Mouse (Mus musculus) heart, adult 2 months (tissue): ENCODE results near the gene Ndufv3. TPM values are rescaled to one million over a fixed set of nuclear protein-coding genes. Genes with fewer than 3 reads are reported as not detected.

ENCODE experiments used
- DNase-seq, 2 experiments: peaks; one replicate each; pipeline ENCODE4 v3.0.0; 2021
- H3K27ac ChIP-seq: fragments of 200-600 bp; 2 replicates; pipeline ENCODE4 v1.8.1; 2022
- H3K27me3 ChIP-seq: fragments of 200-500 bp; 2 replicates; pipeline ENCODE4 v1.6.1; 2012; ENCODE audit warnings: mild to moderate bottlenecking, low read length, inconsistent platforms, mixed read lengths; ENCODE audit not compliant: control insufficient read depth, insufficient read depth
- H3K36me3 ChIP-seq: fragments of 200-500 bp; 2 replicates; pipeline ENCODE4 v1.6.1; 2012; ENCODE audit warnings: low read length, inconsistent platforms; ENCODE audit not compliant: control insufficient read depth, insufficient read depth
- H3K4me1 ChIP-seq: fragments of 200-500 bp; 2 replicates; pipeline ENCODE4 v1.6.1; 2011; ENCODE audit warnings: low read length; ENCODE audit not compliant: control insufficient read depth, insufficient read depth
- H3K4me3 ChIP-seq: fragments of 200-600 bp; 2 replicates; pipeline ENCODE4 v1.8.1; 2022
- H3K79me2 ChIP-seq: fragments of 200-500 bp; replicated peaks from 2 replicates; pipeline ENCODE4 v1.6.1; 2012; ENCODE audit warnings: mild to moderate bottlenecking, inconsistent platforms, low read length, moderate library complexity, mixed read lengths; ENCODE audit not compliant: control insufficient read depth, insufficient read depth
- H3K9ac ChIP-seq: fragments of 200-500 bp; 2 replicates; pipeline ENCODE4 v1.6.1; 2012; ENCODE audit warnings: low read depth, mild to moderate bottlenecking, control low read depth, inconsistent platforms, low read length, mixed read lengths
- CTCF ChIP-seq: fragments of 200-600 bp; IDR thresholded peaks from 2 replicates; pipeline ENCODE4 v1.8.1; 2022; ENCODE audit warnings: antibody characterized with exemption, mild to moderate bottlenecking, moderate library complexity
- EP300 ChIP-seq: fragments of 200-500 bp; IDR thresholded peaks from 2 replicates; pipeline ENCODE4 v1.6.1; 2011; ENCODE audit warnings: low read depth, low read length, control low read depth; ENCODE audit not compliant: insufficient read depth
- POLR2A ChIP-seq: fragments of 200-500 bp; IDR thresholded peaks from 2 replicates; pipeline ENCODE4 v1.6.1; 2011; ENCODE audit warnings: mild to moderate bottlenecking, low read depth, low read length, control low read depth; ENCODE audit not compliant: insufficient read depth
- WGBS: fragments of 180-500 bp; shearing (Covaris S2); methylation state at CpG from one replicate; pipeline ENCODE4 v1.1.7; 2018; 5-methylcytosine and 5-hydroxymethylcytosine counted together
- intact Hi-C: fragments of 180-260 bp; cut with DNase I; formaldehyde crosslinking; loops from one replicate; pipeline ENCODE4 v1.15.1; 2025
- polyA plus RNA-seq: library from polyadenylated mRNA; depleted of rRNA; stranded (reverse); fragments of >200 nt; gene quantifications from 2 replicates; pipeline ENCODE4 v1.2.3, GENCODE M21; 2012
- total RNA-seq, 2 experiments: library from RNA; stranded (reverse); gene quantifications; 2 replicates each; pipeline ENCODE4 v1.2.3; 2021

The Ndufv3 gene
- total and polyA plus RNA-seq, 3 experiments, result 764 to 1,509 (median 1,326) TPM

- no peak for TF ChIP-seq EP300
- no peak for TF ChIP-seq CTCF
- TF ChIP-seq POLR2A, result no peak
- H3K79me2 ChIP-seq, result peaks cover 1% of the 10 kb centered on the region; the same call in 1 of the 2 replicates
- peaks cover 8% of the 10 kb centered on the region for H3K36me3 ChIP-seq
- intact Hi-C loops, result no loop called here
- H3K27me3 ChIP-seq, result no peaks in the 10 kb centered on the region
- H3K27ac ChIP-seq, result peak overlapping the region; percentile 81
- no peak for DNase-seq
- H3K4me1 ChIP-seq, result peaks cover 5% of the 10 kb centered on the region
- WGBS, result 3% methylated on average over 7 of the region's 7 CpGs
- H3K4me3 ChIP-seq, result peak overlapping the region; percentile 96
- no peak overlapping the region for H3K9ac ChIP-seq
Observed at GRCm38 (mm10) chr17:31519344-31519945, 470 bp upstream of the Ndufv3 start.

GRCm38 (mm10) chr17:31520895-31521294 lies 980 bp downstream of the Ndufv3 start:
- peaks cover 2% of the 10 kb centered on the region; the same call in 1 of the 2 replicates for H3K79me2 ChIP-seq
- H3K4me3 ChIP-seq, result peak overlapping the region; percentile 96
- intact Hi-C loops, result loop anchor here (2.0 kb wide), 1 partner anchor 42 kb away; no protein-coding TSS in a partner anchor
- H3K4me1 ChIP-seq, result peaks cover 5% of the 10 kb centered on the region
- peak overlapping the region; percentile 85 for H3K27ac ChIP-seq
- H3K9ac ChIP-seq, result no peak overlapping the region
- H3K27me3 ChIP-seq, result no peaks in the 10 kb centered on the region
- DNase-seq, result peak; percentile 66 to 77
- 10% methylated on average over 3 of the region's 3 CpGs for WGBS
- peaks cover 8% of the 10 kb centered on the region for H3K36me3 ChIP-seq
- TF ChIP-seq POLR2A (no peak), CTCF (no peak), EP300 (no peak)

GRCm38 (mm10) chr17:31521948-31522347 lies 2.0 kb downstream of the Ndufv3 start:
- 74% methylated on average over 6 of the region's 6 CpGs for WGBS
- Histone ChIP-seq H3K27me3 (no peaks in the 10 kb centered on the region), H3K79me2 (peaks cover 2% of the 10 kb centered on the region; the same call in 1 of the 2 replicates), H3K36me3 (peaks cover 8% of the 10 kb centered on the region), H3K9ac (no peak overlapping the region), H3K27ac (no peak overlapping the region), H3K4me1 (peaks cover 5% of the 10 kb centered on the region), H3K4me3 (no peak overlapping the region)
- no peak for DNase-seq
- TF ChIP-seq POLR2A (no peak), EP300 (no peak), CTCF (no peak)
- intact Hi-C loops, result loop anchor here (2.0 kb wide), 1 partner anchor 41 kb away; no protein-coding TSS in a partner anchor

- no peak overlapping the region for H3K4me3 ChIP-seq
- H3K27ac ChIP-seq, result no peak overlapping the region
- 87% methylated on average over 4 of the region's 4 CpGs for WGBS
- no peak overlapping the region for H3K9ac ChIP-seq
- H3K79me2 ChIP-seq, result peaks cover 2% of the 10 kb centered on the region; the same call in 1 of the 2 replicates
- no peak for TF ChIP-seq EP300
- no peak for TF ChIP-seq CTCF
- no peak for TF ChIP-seq POLR2A
- peaks cover 5% of the 10 kb centered on the region for H3K4me1 ChIP-seq
- H3K36me3 ChIP-seq, result peaks cover 8% of the 10 kb centered on the region
- no peak for DNase-seq
- no peaks in the 10 kb centered on the region for H3K27me3 ChIP-seq
- intact Hi-C loops, result loop anchor here (5.0 kb wide), 1 partner anchor 132 kb away; the partner anchor contains the start of gene U2af1
Observed at GRCm38 (mm10) chr17:31525114-31525513, 5.2 kb downstream of the Ndufv3 start.

- whole genome bisulfite sequencing, result 98% methylated on average over 3 of the region's 3 CpGs
- H3K36me3 ChIP-seq, result peaks cover 8% of the 10 kb centered on the region
Observed at GRCm38 (mm10) chr17:31525816-31526215, 5.9 kb downstream of the Ndufv3 start.

GRCm38 (mm10) chr17:31529314-31529713 lies 9.4 kb downstream of the Ndufv3 start:
- no peaks in the 10 kb centered on the region for H3K27me3 ChIP-seq
- H3K27ac ChIP-seq, result no peak overlapping the region
- TF ChIP-seq EP300 (no peak), CTCF (peak; percentile 50), POLR2A (no peak)
- no peak overlapping the region for H3K9ac ChIP-seq
- no peak overlapping the region for H3K4me3 ChIP-seq
- 0 out of 2 replicates have a peak, but pooled peaks cover 1% of the 10 kb centered on the region for H3K79me2 ChIP-seq
- intact Hi-C loops, result loop anchor here (5.0 kb wide), 1 partner anchor 128 kb away; the partner anchor contains the start of gene U2af1
- 53% methylated on average over 15 of the region's 15 CpGs for WGBS
- H3K4me1 ChIP-seq, result no peaks in the 10 kb centered on the region
- no peak for DNase-seq
- no peaks in the 10 kb centered on the region for H3K36me3 ChIP-seq

More at GRCm38 (mm10) chr17:31525816-31526215, 5.9 kb downstream of the Ndufv3 start:
- DNase-seq, result no peak
- Histone ChIP-seq H3K9ac (no peak overlapping the region), H3K79me2 (peaks cover 2% of the 10 kb centered on the region; the same call in 1 of the 2 replicates), H3K27me3 (no peaks in the 10 kb centered on the region), H3K4me1 (peaks cover 5% of the 10 kb centered on the region), H3K4me3 (no peak overlapping the region), H3K27ac (no peak overlapping the region)
- TF ChIP-seq EP300 (no peak), POLR2A (no peak), CTCF (no peak)
- intact Hi-C loops, result loop anchor here (5.0 kb wide), 1 partner anchor 131 kb away; the partner anchor contains the start of gene U2af1
